Mouse (Mus musculus) urinary bladder, adult 18-20 months (tissue): ENCODE data around the gene AC131692.1.

Experiments used
- DNase-seq, 2 experiments: peaks; one replicate each; pipeline ENCODE4 v3.0.0; 2022; ENCODE audit warnings: low spot score in 2 of 2, mixed read lengths in 2 of 2

Gene AC131692.1

GRCm38 (mm10) chr19:6094119-6094518 is at the start of gene AC131692.1:
Gene AC131692.1, plus strand, starts transcription at chr19:6094419.
- no peak for DNase-seq

- DNase-seq: no peak
These were observed 48.6 kb upstream of the AC131692.1 start for GRCm38 (mm10) chr19:6045366-6046293.

- peak; percentile 84 to 88 for DNase-seq
These were observed 47.7 kb upstream of the AC131692.1 start, which contains the start of gene Syvn1 for GRCm38 (mm10) chr19:6046294-6047153. Gene Syvn1, plus strand, starts transcription at chr19:6046576.

- DNase-seq: no peak
These were observed 46.9 kb upstream of the AC131692.1 start for GRCm38 (mm10) chr19:6047154-6047898.

- no peak for DNase-seq
These were observed 46.4 kb upstream of the AC131692.1 start for GRCm38 (mm10) chr19:6047899-6048166.

GRCm38 (mm10) chr19:6048681-6049410 is 45.4 kb upstream of the AC131692.1 start:
- DNase-seq: no peak

GRCm38 (mm10) chr19:6052516-6052915 is 41.7 kb upstream of the AC131692.1 start:
- DNase-seq: no peak

GRCm38 (mm10) chr19:6054296-6054695 is 39.9 kb upstream of the AC131692.1 start:
- no peak for DNase-seq

- no peak for DNase-seq
These were observed 37.5 kb upstream of the AC131692.1 start for GRCm38 (mm10) chr19:6056696-6057095.

GRCm38 (mm10) chr19:6057313-6058096 is 36.7 kb upstream of the AC131692.1 start, which contains the start of the genes Mrpl49 and Fau:
Gene Mrpl49, minus strand, starts transcription at chr19:6057785.
Gene Fau, plus strand, starts transcription at chr19:6057844.
- peak; percentile 97 for DNase-seq

GRCm38 (mm10) chr19:6058513-6058912 is 35.7 kb upstream of the AC131692.1 start:
- no peak for DNase-seq

GRCm38 (mm10) chr19:6058966-6059365 is 35.3 kb upstream of the AC131692.1 start:
- DNase-seq: no peak

- DNase-seq: peak; percentile 85 to 93
These were observed 33.1 kb upstream of the AC131692.1 start, which contains the start of gene Znhit2 for GRCm38 (mm10) chr19:6061021-6061533. Gene Znhit2, plus strand, starts transcription at chr19:6061192.

- peak in 1 of 2 experiments; percentile 42 for DNase-seq
These were observed 32.4 kb upstream of the AC131692.1 start for GRCm38 (mm10) chr19:6061641-6062302.

GRCm38 (mm10) chr19:6062418-6062817 is 31.8 kb upstream of the AC131692.1 start:
- DNase-seq: no peak

GRCm38 (mm10) chr19:6063081-6063480 is 31.1 kb upstream of the AC131692.1 start:
- DNase-seq: no peak

GRCm38 (mm10) chr19:6066571-6066970 is 27.6 kb upstream of the AC131692.1 start:
- no peak for DNase-seq

GRCm38 (mm10) chr19:6067011-6067723 is 27.1 kb upstream of the AC131692.1 start:
- peak in 1 of 2 experiments; percentile 76 for DNase-seq
